8 mouse cellular contexts compared by ENCODE assay signal in genomic region chr16:28140972-28141371, GRCm38 (mm10).
A peak's percentile ranks its signal among the peaks of the same experiment; 100 is the strongest.
DNase-seq lines count a peak whose midpoint lies in the region; ATAC-seq and TF ChIP-seq lines count a peak whose summit lies in the region.

No protein-coding gene starts in this region.

- peak; percentile 56 for TF ChIP-seq CTCF in hindbrain, postnatal 0 days (IDR thresholded peaks at IDR 0.05; ENCODE audit: low read depth)

- no peak overlapping the region for H3K27ac ChIP-seq in hindbrain, postnatal 0 days
- H3K27ac ChIP-seq in hindbrain, embryonic 13.5 days: no peak overlapping the region
- H3K27ac ChIP-seq in midbrain, embryonic 12.5 days (replicated peaks): no peak overlapping the region
- H3K27ac ChIP-seq in midbrain, embryonic 16.5 days (ENCODE audit: low read length): no peak overlapping the region

- no peak overlapping the region for H3K9ac ChIP-seq in hindbrain, postnatal 0 days (replicated peaks; ENCODE audit: low read length)
- no peak overlapping the region for H3K9ac ChIP-seq in hindbrain, embryonic 13.5 days
- no peak overlapping the region for H3K9ac ChIP-seq in midbrain, embryonic 12.5 days (replicated peaks)
- H3K9ac ChIP-seq in midbrain, embryonic 16.5 days (ENCODE audit: low read depth, low read length): no peak overlapping the region

- no peaks in the 10 kb centered on the region for H3K27me3 ChIP-seq in hindbrain, postnatal 0 days (ENCODE audit: insufficient read depth, low read length)
- H3K27me3 ChIP-seq in hindbrain, embryonic 13.5 days: no peaks in the 10 kb centered on the region
- H3K27me3 ChIP-seq in midbrain, embryonic 12.5 days: no peaks in the 10 kb centered on the region
- no peaks in the 10 kb centered on the region for H3K27me3 ChIP-seq in midbrain, embryonic 16.5 days (ENCODE audit: control insufficient read depth, insufficient read depth, low read depth, low read length)

- no peaks in the 10 kb centered on the region for H3K36me3 ChIP-seq in hindbrain, postnatal 0 days (ENCODE audit: insufficient read depth, low read length)
- H3K36me3 ChIP-seq in hindbrain, embryonic 13.5 days: no peaks in the 10 kb centered on the region
- H3K36me3 ChIP-seq in midbrain, embryonic 12.5 days: no peaks in the 10 kb centered on the region
- no peaks in the 10 kb centered on the region for H3K36me3 ChIP-seq in midbrain, embryonic 16.5 days (ENCODE audit: control insufficient read depth, insufficient read depth, low read length)

- WGBS in hindbrain, postnatal 0 days: 79% methylated on average over 3 of the region's 3 CpGs
- WGBS in hindbrain, embryonic 13.5 days: 85% methylated on average over 3 of the region's 3 CpGs
- WGBS in midbrain, embryonic 12.5 days: 85% methylated on average over 3 of the region's 3 CpGs
- 91% methylated on average over 3 of the region's 3 CpGs for WGBS in midbrain, embryonic 16.5 days

- H3K4me1 ChIP-seq in hindbrain, postnatal 0 days (ENCODE audit: insufficient read depth, low read length): no peaks in the 10 kb centered on the region
- no peaks in the 10 kb centered on the region for H3K4me1 ChIP-seq in hindbrain, embryonic 13.5 days (replicated peaks)
- H3K4me1 ChIP-seq in midbrain, embryonic 12.5 days: no peaks in the 10 kb centered on the region
- no peaks in the 10 kb centered on the region for H3K4me1 ChIP-seq in midbrain, embryonic 16.5 days (ENCODE audit: control insufficient read depth, insufficient read depth, low read length)

- no peak for ATAC-seq in hindbrain, postnatal 0 days
- ATAC-seq in hindbrain, embryonic 13.5 days (ENCODE audit: low FRiP score): no peak
- ATAC-seq in midbrain, embryonic 12.5 days (ENCODE audit: low FRiP score, low read depth): 0 out of 2 replicates have a peak, but pooled peaks have one; percentile 38
- ATAC-seq in midbrain, embryonic 16.5 days: no peak

- no peak overlapping the region for H3K4me3 ChIP-seq in hindbrain, postnatal 0 days (ENCODE audit: low read length)
- H3K4me3 ChIP-seq in hindbrain, embryonic 13.5 days: no peak overlapping the region
- H3K4me3 ChIP-seq in midbrain, embryonic 12.5 days: no peak overlapping the region
- no peak overlapping the region for H3K4me3 ChIP-seq in midbrain, embryonic 16.5 days (ENCODE audit: low read depth, low read length)

- H3K4me2 ChIP-seq in hindbrain, postnatal 0 days (ENCODE audit: low read depth, low read length): no peak overlapping the region
- no peak overlapping the region for H3K4me2 ChIP-seq in hindbrain, embryonic 13.5 days
- H3K4me2 ChIP-seq in midbrain, embryonic 12.5 days (replicated peaks): no peak overlapping the region
- H3K4me2 ChIP-seq in midbrain, embryonic 16.5 days (ENCODE audit: low read length): no peak overlapping the region

- peak; percentile 24 for DNase-seq in hindbrain, postnatal 0 days (ENCODE audit: low spot score)
- peak; percentile 44 for DNase-seq in brain, adult 2 months (ENCODE audit: low read depth, low spot score)
- peak; percentile 21 for DNase-seq in kidney, postnatal 4 days
- no peak for DNase-seq in natural killer cell, adult 2 months (ENCODE audit: low spot score in 2 of 2)
- no peak for DNase-seq in gastrocnemius, postnatal 4 days (ENCODE audit: low spot score in 2 of 2)

- H3K9me3 ChIP-seq in hindbrain, postnatal 0 days (ENCODE audit: low read length): no peaks in the 10 kb centered on the region
- H3K9me3 ChIP-seq in hindbrain, embryonic 13.5 days: no peaks in the 10 kb centered on the region
- no peaks in the 10 kb centered on the region for H3K9me3 ChIP-seq in midbrain, embryonic 12.5 days
- H3K9me3 ChIP-seq in midbrain, embryonic 16.5 days (replicated peaks; ENCODE audit: control insufficient read depth, low read length, poor library complexity, severe bottlenecking): no peaks in the 10 kb centered on the region

Comparison
In these comparisons a context has a peak if more than half of its experiments do, and no peak if none do; other contexts are left out.
1. DNase-seq: peak in hindbrain, postnatal 0 days (single experiment), brain, adult 2 months (single experiment) and kidney, postnatal 4 days (2 of 2); none in natural killer cell, adult 2 months (0 of 2) and gastrocnemius, postnatal 4 days (0 of 2).